Mouse (Mus musculus): ENCODE measurements around the gene Nop53.

DNA sequence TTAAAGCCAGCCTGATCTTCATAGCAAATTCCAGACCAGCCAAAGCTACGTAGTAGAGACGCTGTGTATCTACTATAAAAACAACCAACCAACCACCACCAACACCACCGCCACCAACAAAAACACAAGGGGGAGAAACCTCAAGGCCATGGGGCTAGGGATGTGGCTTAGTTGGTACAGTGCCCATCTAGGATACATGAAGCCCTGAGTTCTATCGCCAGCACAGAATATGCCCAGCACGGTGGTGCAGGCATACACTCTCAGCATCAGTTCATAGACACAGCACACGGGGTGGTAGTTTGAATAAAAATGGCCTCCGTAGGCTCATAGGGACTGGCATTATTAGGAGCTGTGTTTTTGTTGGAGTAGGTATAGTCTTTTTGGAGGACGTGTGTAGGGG lies 22.4 kb upstream of the Nop53 start:
- TF ChIP-seq POLR2A (IDR thresholded peaks at IDR 0.05; ENCODE audit: low read depth, low read length) (no peak), CTCF (IDR thresholded peaks at IDR 0.05; ENCODE audit: extremely low read depth, insufficient read depth, insufficient read length, insufficient replicate concordance) (no peak)
